Comparison of ENCODE assay signal across 15 mouse cellular contexts in genomic region chr17:7931096-7931990, GRCm38 (mm10). TPM values are rescaled to one million over a fixed set of nuclear protein-coding genes. Genes with fewer than 3 reads are reported as not detected.
A peak's percentile ranks its signal among the peaks of the same experiment; 100 is the strongest.
DNase-seq lines count a peak whose midpoint lies in the region; ATAC-seq and TF ChIP-seq lines count a peak whose summit lies in the region.
"Had no signal": no experiment of that assay in that cellular context is flagged by ENCODE, and none has a peak within 500 bp of the region (broad histone marks: within the 10 kb centered on the region; RNA-seq: fewer than 3 reads in every experiment).

No protein-coding gene starts in this region.

- no peak for ATAC-seq in midbrain, postnatal 0 days (ENCODE audit: low FRiP score)
- no peak for ATAC-seq in embryonic facial prominence, embryonic 14.5 days (ENCODE audit: low read depth)
- ATAC-seq in megakaryocyte progenitor cell, adult 5-6 weeks (replicated peaks; ENCODE audit: poor library complexity): 0 out of 2 replicates have a peak, but pooled peaks have one; percentile 24

- WGBS in midbrain, embryonic 10.5 days: 84% methylated on average over 13 of the region's 13 CpGs
- 74% methylated on average over 13 of the region's 13 CpGs for WGBS in midbrain, postnatal 0 days
- WGBS in embryonic facial prominence, embryonic 14.5 days: 66% methylated on average over 13 of the region's 13 CpGs
- 88% methylated on average over 13 of the region's 13 CpGs for WGBS in forebrain, embryonic 10.5 days

- H3K4me3 ChIP-seq in midbrain, embryonic 10.5 days: no peak overlapping the region
- no peak overlapping the region for H3K4me3 ChIP-seq in midbrain, postnatal 0 days (ENCODE audit: low read depth, low read length)
- H3K4me3 ChIP-seq in embryonic facial prominence, embryonic 14.5 days (ENCODE audit: low read depth, low read length): no peak overlapping the region
- no peak overlapping the region for H3K4me3 ChIP-seq in forebrain, embryonic 10.5 days
- H3K4me3 ChIP-seq: gastrocnemius, adult 2 months; heart, embryonic 13.5 days had no signal

- no peaks in the 10 kb centered on the region for H3K9me3 ChIP-seq in midbrain, embryonic 10.5 days (replicated peaks)
- no peaks in the 10 kb centered on the region for H3K9me3 ChIP-seq in midbrain, postnatal 0 days (ENCODE audit: low read length)
- H3K9me3 ChIP-seq in embryonic facial prominence, embryonic 14.5 days (ENCODE audit: control insufficient read depth, low read length): no peaks in the 10 kb centered on the region
- H3K9me3 ChIP-seq in forebrain, embryonic 10.5 days: no peaks in the 10 kb centered on the region
- H3K9me3 ChIP-seq: heart, embryonic 13.5 days had no signal

- no peaks in the 10 kb centered on the region for H3K27me3 ChIP-seq in midbrain, embryonic 10.5 days (ENCODE audit: low read depth, poor library complexity, severe bottlenecking)
- H3K27me3 ChIP-seq in midbrain, postnatal 0 days (ENCODE audit: insufficient read depth, low read length): no peaks in the 10 kb centered on the region
- no peaks in the 10 kb centered on the region for H3K27me3 ChIP-seq in embryonic facial prominence, embryonic 14.5 days (replicated peaks; ENCODE audit: control insufficient read depth, insufficient read depth, low read length)
- H3K27me3 ChIP-seq in forebrain, embryonic 10.5 days (ENCODE audit: poor library complexity, severe bottlenecking): no peaks in the 10 kb centered on the region

- H3K36me3 ChIP-seq in midbrain, embryonic 10.5 days: no peaks in the 10 kb centered on the region
- no peaks in the 10 kb centered on the region for H3K36me3 ChIP-seq in midbrain, postnatal 0 days (ENCODE audit: insufficient read depth, low read length)
- no peaks in the 10 kb centered on the region for H3K36me3 ChIP-seq in embryonic facial prominence, embryonic 14.5 days (ENCODE audit: control insufficient read depth, insufficient read depth, low read length)
- no peaks in the 10 kb centered on the region for H3K36me3 ChIP-seq in forebrain, embryonic 10.5 days (replicated peaks)
- H3K36me3 ChIP-seq: heart, embryonic 13.5 days had no signal

- H3K4me1 ChIP-seq in midbrain, embryonic 10.5 days: peaks cover 7% of the 10 kb centered on the region
- 0 out of 2 replicates have a peak, but pooled peaks cover 3% of the 10 kb centered on the region for H3K4me1 ChIP-seq in midbrain, postnatal 0 days (ENCODE audit: insufficient read depth, low read length)
- H3K4me1 ChIP-seq in embryonic facial prominence, embryonic 14.5 days (ENCODE audit: control insufficient read depth, insufficient read depth, low read length): peaks cover 6% of the 10 kb centered on the region; the same call in 1 of the 2 replicates
- peaks cover 7% of the 10 kb centered on the region for H3K4me1 ChIP-seq in forebrain, embryonic 10.5 days

- DNase-seq in midbrain, embryonic 10.5 days (ENCODE audit: low spot score): peak; percentile 19
- DNase-seq in midbrain, postnatal 0 days (ENCODE audit: low spot score): no peak
- peak; percentile 32 for DNase-seq in T-cell, adult 2 months (ENCODE audit: low spot score)
- DNase-seq in embryonic facial prominence, embryonic 14.5 days (ENCODE audit: low spot score): peak; percentile 42
- no peak for DNase-seq in adrenal gland, postnatal 4 days (ENCODE audit: low spot score in 2 of 2)
- DNase-seq in forebrain, embryonic 10.5 days (ENCODE audit: extremely low spot score, low spot score): no peak
- no peak for DNase-seq in layer of hippocampus, adult 9-11 months
- DNase-seq: adrenal gland, adult 2 months; cerebellum, adult 2 months; gastrocnemius, adult 2 months; kidney, adult 8-10 months; right cerebral cortex, postnatal 14 days had no signal

- H3K4me2 ChIP-seq in midbrain, postnatal 0 days (ENCODE audit: low read depth, low read length, poor library complexity, severe bottlenecking): no peak overlapping the region
- H3K4me2 ChIP-seq in embryonic facial prominence, embryonic 14.5 days (ENCODE audit: low read depth, low read length): no peak overlapping the region
- H3K4me2 ChIP-seq: heart, embryonic 13.5 days had no signal

- H3K27ac ChIP-seq in midbrain, embryonic 10.5 days (replicated peaks): peak overlapping the region; percentile 55
- no peak overlapping the region for H3K27ac ChIP-seq in midbrain, postnatal 0 days (ENCODE audit: low read depth, low read length)
- no peak overlapping the region for H3K27ac ChIP-seq in embryonic facial prominence, embryonic 14.5 days (replicated peaks; ENCODE audit: low read depth, low read length)
- H3K27ac ChIP-seq in forebrain, embryonic 10.5 days: no peak overlapping the region
- H3K27ac ChIP-seq: gastrocnemius, adult 2 months; heart, embryonic 13.5 days; stomach, postnatal 0 days had no signal

- H3K9ac ChIP-seq in midbrain, postnatal 0 days (replicated peaks; ENCODE audit: low read length, poor library complexity, severe bottlenecking): no peak overlapping the region
- no peak overlapping the region for H3K9ac ChIP-seq in embryonic facial prominence, embryonic 14.5 days (ENCODE audit: low read depth, low read length)
- H3K9ac ChIP-seq: heart, embryonic 13.5 days had no signal

- TF ChIP-seq CTCF in midbrain, postnatal 0 days (IDR thresholded peaks at IDR 0.05): no peak

RNA-seq across cellular contexts. Expression of gene Tagap, which starts 5.5 kb away (rescaled TPM):
- 0.34 and 0.44 TPM in 2 replicates for polyA plus RNA-seq in midbrain, embryonic 10.5 days (2016; fragmentation: Nextera tagmentation; extraction: Ambion mirVana)
- total RNA-seq in midbrain, postnatal 0 days (2014; rRNA removed): 0.55 and 1.2 TPM in 2 replicates
- 0.32 and 0.39 TPM in 2 replicates for polyA plus RNA-seq in midbrain, postnatal 0 days (2015; fragmentation: Nextera tagmentation; extraction: Ambion mirVana)
- 0.63 TPM in 2 replicates for polyA plus RNA-seq in embryonic facial prominence, embryonic 14.5 days (2014; fragmentation: Nextera tagmentation; extraction: Ambion mirVana)
- total RNA-seq in megakaryocyte progenitor cell, adult 5-6 weeks (2015): 24.1 and 30.4 TPM in 2 replicates
- total RNA-seq in megakaryocyte progenitor cell, adult 5-6 weeks (2017): 16.3 and 26.6 TPM in 2 replicates
- 1 to 10 TPM; 5.2 to 5.4 TPM for total RNA-seq in adrenal gland, postnatal 4 days (2021)
- polyA plus RNA-seq in forebrain, embryonic 10.5 days (2016; fragmentation: Nextera tagmentation; extraction: Ambion mirVana): 0.29 and 0.37 TPM in 2 replicates

RNA-seq across cellular contexts. Expression of gene Rsph3a, which starts 14.1 kb away (rescaled TPM):
- polyA plus RNA-seq in midbrain, embryonic 10.5 days (2016; fragmentation: Nextera tagmentation; extraction: Ambion mirVana): 60.5 and 71.0 TPM in 2 replicates
- total RNA-seq in midbrain, postnatal 0 days (2014; rRNA removed): 21.0 and 37.5 TPM in 2 replicates
- 64.2 and 67.3 TPM in 2 replicates for polyA plus RNA-seq in midbrain, postnatal 0 days (2015; fragmentation: Nextera tagmentation; extraction: Ambion mirVana)
- 51.8 and 55.6 TPM in 2 replicates for polyA plus RNA-seq in embryonic facial prominence, embryonic 14.5 days (2014; fragmentation: Nextera tagmentation; extraction: Ambion mirVana)
- total RNA-seq in megakaryocyte progenitor cell, adult 5-6 weeks (2015): 33.0 and 46.8 TPM in 2 replicates
- total RNA-seq in megakaryocyte progenitor cell, adult 5-6 weeks (2017): 31.1 and 37.6 TPM in 2 replicates
- 10 to 100 TPM; 41.7 to 44.3 TPM for total RNA-seq in adrenal gland, postnatal 4 days (2021)
- polyA plus RNA-seq in forebrain, embryonic 10.5 days (2016; fragmentation: Nextera tagmentation; extraction: Ambion mirVana): 59.7 and 61.0 TPM in 2 replicates

Comparison
In these comparisons a context has a peak if more than half of its experiments do, and no peak if none do; other contexts are left out.
1. DNase-seq: peak in midbrain, embryonic 10.5 days (single experiment), T-cell, adult 2 months (single experiment) and embryonic facial prominence, embryonic 14.5 days (single experiment); none in midbrain, postnatal 0 days (single experiment), adrenal gland, postnatal 4 days (0 of 2), forebrain, embryonic 10.5 days (single experiment) and layer of hippocampus, adult 9-11 months (single experiment).